Mouse (Mus musculus) lung, postnatal 25 days (tissue): ENCODE measurements around the gene Gorab.

Source experiments
- DNase-seq: peaks from one replicate; pipeline ENCODE4 v3.0.0; 2022; ENCODE audit warnings: low spot score

Gene Gorab

DNA sequence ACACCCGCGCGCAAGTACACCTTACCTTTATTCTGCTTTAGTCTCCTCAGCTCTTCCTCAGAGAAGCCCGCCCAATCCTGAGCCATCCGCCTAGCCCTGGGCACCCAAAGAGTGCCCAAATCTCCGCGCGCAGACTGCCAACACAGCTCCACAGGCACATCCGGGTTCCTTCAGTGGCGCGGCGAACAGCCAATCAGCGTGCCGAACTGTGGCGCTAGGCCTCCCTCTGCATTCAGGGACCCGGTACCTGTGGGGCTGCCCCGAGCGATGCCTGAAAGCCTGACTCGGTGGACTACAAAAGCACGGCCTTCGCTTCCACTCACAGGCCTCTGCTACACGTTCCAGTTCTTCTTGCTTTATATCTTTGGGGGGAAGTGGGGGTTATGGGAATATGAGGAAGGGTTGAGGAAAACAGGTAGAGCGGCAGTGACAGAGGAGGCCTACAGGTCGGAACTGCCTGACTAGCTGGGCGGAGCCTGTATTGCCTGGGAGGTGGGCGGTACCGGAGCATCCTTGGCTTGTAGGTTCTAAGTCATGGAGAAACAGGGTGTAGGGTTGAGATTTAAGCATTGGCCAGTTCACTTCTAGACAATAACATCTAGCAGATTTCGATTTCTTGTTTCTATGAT, at the start of gene Gorab:
Gene Gorab, minus strand, starts transcription at position 172 of the 629 bp plus-strand sequence.
- peak; percentile 93 for DNase-seq

- DNase-seq = peak; percentile 12
These were observed 40.4 kb upstream of the Gorab start for GRCm38 (mm10) chr1:163443832-163444231.

DNA sequence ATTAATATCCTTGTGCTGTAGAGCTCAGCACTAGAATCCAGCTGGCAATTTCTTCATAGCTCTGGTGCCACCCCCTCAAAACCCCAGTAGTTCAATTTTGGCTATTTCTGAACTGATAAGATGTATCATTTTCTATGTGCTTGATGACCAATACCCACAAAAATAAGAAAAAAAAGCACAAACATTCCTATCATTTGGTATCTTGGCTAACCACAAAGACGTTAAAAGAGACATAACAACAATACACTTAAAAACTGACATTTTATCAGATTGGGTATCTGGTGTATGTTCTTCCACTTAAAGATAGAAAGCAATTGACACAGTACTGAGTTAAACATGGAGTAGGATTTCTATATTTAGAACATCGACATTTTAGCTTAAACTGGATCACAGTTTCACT, 35.5 kb upstream of the Gorab start:
- no peak for DNase-seq

DNA sequence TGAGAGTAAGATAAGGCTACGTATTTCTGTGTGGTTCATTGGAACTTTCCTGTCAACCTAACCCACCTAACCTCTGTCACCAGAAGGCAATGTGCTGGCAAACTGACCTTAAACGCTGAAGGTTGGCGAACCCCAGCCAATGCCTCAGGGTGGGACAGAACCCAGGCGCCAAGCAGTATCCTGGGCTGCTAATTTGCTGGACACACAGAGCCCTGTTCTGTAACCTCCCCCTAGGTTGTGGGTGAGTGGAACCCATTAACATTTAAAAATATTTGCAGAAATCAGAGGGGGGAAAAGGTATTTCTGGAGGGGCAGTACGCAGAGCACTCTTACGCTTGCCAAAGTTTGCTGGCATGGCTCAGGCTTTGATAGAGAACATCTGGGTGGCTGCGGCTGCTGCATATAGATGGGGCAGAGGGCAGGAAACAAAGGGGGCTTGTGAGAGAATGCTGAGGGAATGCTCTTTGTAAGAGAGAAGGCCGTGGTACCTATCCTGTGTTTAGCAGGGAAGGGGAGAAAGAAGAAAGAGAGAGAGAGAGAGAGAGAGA, 20.1 kb upstream of the Gorab start:
- DNase-seq = no peak

GRCm38 (mm10) chr1:163417191-163417590, 13.7 kb upstream of the Gorab start:
- no peak for DNase-seq

- DNase-seq = no peak
These were observed 10.7 kb upstream of the Gorab start for GRCm38 (mm10) chr1:163414200-163414599.

DNA sequence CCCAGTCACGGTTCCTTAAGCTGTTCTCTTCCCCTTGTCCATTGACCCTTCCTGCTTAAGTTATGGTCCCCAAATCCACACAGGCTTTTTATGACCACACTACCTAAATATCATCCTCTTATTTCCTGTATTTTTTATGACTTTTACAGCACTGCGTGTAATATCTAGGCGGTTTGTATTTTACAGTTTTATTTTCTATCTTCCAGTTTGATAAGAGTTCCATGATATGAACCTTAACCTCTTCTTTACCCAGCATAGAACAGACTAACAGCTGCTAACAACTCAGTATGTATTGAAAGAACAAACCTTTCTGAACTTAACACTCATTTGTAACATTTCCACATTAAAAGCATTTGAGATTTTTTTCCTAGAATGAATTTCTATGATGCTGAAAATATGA, 2.7 kb upstream of the Gorab start:
- no peak for DNase-seq

GRCm38 (mm10) chr1:163391321-163391720, 12.1 kb downstream of the Gorab start:
- no peak for DNase-seq

DNA sequence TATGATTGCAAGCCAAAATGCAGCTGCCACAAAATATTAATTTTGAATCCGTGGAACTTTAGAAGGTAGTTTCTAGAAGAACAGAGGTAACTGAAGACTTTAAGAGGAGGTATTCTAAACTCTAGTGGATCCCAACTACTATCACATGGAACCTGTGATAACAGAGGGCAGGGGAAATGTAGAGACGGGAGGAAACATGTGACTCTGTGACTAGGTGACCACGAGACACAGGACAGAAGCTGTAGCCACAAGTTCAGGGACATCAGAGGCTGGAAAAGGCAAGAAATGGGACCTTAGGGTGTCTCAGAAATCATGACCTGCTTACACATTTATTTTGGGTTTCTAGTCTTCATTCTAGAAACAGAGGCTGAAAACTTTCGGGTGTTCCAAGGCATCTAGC, 13.4 kb downstream of the Gorab start:
- no peak for DNase-seq

DNA sequence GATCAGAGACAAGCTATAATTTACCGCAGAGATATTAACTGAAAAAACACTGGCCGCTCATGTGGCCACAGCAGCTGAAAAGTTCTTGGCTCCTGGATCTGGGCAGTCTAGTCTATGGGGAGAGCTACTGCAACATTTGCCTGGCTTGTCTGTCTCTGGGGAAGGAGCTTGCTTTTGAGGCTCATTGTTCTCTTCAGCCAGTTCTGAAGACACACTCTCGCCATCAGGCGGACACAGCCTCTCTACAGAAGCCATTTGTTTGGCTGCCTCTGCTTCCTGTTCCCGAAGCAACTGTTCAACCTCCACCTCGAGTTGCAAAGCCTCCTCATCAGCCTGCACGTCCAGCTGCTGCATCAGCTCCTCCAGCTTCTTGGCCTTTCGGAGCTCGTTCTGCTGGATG, 17.3 kb downstream of the Gorab start:
- DNase-seq = no peak

DNA sequence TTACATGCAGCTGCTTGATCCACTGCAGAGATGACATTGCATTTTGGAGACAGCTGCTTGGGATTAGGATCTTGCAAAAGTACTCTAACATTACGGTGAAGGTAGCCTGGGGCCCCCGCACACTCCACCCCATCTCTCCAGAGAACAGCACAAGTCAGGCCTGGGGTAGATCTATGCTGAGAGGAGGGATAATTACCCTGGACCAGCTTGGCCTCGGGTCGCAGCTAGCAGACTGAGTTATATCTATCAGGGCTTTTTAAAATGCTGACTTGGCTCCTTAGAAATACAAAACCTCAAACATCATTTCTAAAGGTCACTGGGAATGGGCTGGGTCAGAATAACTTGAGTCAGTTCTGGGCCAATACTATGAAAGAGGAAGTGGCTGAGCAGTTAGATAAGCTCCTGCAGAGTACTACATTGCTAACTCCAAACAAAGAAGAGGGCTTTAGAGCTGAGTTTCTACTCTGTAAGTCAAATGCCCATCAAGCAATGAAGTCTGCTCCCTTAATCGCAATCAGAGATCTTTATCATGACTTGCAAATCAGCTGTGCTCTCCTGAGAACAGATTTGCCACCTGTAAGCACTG, 19.9 kb downstream of the Gorab start:
- no peak for DNase-seq

DNA sequence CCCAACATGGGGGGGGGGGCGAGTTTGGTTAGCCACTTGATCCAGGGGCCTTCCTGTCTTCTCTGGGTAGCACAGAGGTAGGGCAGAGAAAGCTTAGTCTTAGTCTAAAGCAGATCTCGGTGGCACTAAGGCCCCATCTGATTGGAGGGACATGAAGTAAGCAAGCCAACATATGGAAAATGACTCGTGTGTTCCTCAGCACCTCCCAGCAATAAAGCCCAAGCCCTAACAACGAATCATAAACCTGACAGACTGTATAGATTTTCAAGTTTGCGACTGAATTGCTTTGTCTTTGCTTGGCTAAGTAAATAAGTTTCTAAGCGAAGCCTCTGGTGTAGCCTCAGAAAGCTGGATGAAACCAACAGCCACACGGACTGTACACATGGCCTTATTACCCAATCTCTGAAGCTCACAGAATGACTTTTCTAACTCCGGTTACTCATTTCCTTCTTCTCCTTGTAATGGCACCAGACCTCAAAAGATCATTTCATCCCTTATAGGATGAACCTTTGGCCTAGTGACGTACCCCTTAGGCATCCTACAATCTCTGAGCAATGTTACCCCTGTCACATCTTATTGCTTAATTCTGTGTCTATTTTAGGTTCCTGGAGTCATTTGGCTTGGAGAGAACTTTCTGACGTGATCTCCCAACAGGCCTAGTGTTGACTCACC, 21.3 kb downstream of the Gorab start:
- DNase-seq = no peak

DNA sequence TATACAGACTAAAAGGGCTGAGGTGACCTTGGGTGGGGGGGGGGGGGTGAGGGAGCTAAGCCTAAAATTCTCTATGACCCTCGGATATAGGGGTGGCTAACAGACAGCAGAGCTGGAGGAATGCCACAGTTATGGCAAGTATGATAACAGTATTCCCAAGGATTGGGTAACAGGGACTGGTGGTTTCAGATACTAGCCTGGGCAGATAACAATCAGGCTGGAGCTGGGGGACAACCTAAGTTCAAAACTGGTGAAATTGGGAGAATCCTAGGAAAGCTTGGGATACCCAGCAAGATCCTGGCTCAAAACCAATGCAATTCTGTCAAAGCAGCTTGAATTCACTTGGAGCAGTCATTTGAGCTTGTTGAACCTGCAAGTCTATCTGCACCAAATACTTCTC, 22.9 kb downstream of the Gorab start:
- no peak for DNase-seq

GRCm38 (mm10) chr1:163380072-163380471, 23.4 kb downstream of the Gorab start:
- DNase-seq = peak; percentile 27

DNA sequence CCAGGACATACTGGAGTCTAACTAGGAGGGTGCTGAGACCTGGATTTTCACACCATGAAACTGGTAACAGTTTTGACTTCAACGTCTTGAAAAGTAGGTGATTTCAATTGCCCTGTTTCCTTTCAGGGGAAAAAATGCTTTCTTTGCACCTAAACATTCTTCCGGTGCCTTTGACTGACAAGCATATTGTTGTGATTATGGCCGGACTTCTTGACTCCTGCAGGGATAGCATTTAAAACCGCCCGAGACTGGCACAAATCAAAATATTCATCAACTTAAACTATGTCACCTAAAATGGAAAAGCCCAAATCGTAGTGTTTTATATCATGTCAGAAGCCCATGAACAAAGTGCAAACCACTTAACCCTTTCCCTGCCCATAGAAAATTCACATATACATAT, 25.5 kb downstream of the Gorab start:
- DNase-seq = no peak

GRCm38 (mm10) chr1:163376818-163377581, 26.5 kb downstream of the Gorab start:
- peak; percentile 24 for DNase-seq

- no peak for DNase-seq
These were observed 29.0 kb downstream of the Gorab start for GRCm38 (mm10) chr1:163374455-163374854.

- DNase-seq = no peak
These were observed 41.3 kb downstream of the Gorab start for GRCm38 (mm10) chr1:163362202-163362601.

GRCm38 (mm10) chr1:163361376-163361775, 42.1 kb downstream of the Gorab start:
- DNase-seq = no peak

- no peak for DNase-seq
These were observed 42.7 kb downstream of the Gorab start for GRCm38 (mm10) chr1:163360796-163361195.

DNA sequence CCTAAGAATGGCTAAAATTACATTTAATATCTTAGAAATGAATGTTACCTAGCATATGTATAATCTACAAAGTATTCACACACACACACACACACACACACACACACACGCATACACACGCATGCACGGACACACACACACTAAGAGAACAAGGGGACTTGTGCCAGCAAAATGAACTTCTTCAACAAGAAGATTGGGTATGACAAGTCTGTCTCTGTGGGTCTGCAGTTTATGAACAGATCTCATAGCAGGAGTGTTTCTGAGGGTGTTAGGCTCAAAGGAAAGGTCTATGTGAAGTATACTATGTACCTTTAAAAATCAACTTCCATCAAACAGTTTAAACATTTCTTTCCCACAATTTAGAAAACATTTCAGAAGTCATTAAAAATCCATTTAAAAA, 43.9 kb downstream of the Gorab start:
- no peak for DNase-seq

GRCm38 (mm10) chr1:163358165-163358564, 45.3 kb downstream of the Gorab start:
- no peak for DNase-seq

GRCm38 (mm10) chr1:163357733-163358132, 45.7 kb downstream of the Gorab start:
- no peak for DNase-seq
